In genomic region chr2:131485126-131485525, GRCm38 (mm10) we compare ENCODE assay signal across 27 mouse cellular contexts. TPM values are rescaled to one million over a fixed set of nuclear protein-coding genes. Genes with fewer than 3 reads are reported as not detected.
DNase-seq lines count a peak whose midpoint lies in the region; ATAC-seq and TF ChIP-seq lines count a peak whose summit lies in the region.
"Had no signal": no experiment of that assay in that cellular context is flagged by ENCODE, and none has a peak within 500 bp of the region (broad histone marks: within the 10 kb centered on the region; RNA-seq: fewer than 3 reads in every experiment).

No protein-coding gene starts in this region.

- no peaks in the 10 kb centered on the region for H3K36me3 ChIP-seq in heart, embryonic 10.5 days
- H3K36me3 ChIP-seq in lung, postnatal 0 days (ENCODE audit: insufficient read depth, low read length), result no peaks in the 10 kb centered on the region
- no peaks in the 10 kb centered on the region for H3K36me3 ChIP-seq in embryonic facial prominence, embryonic 10.5 days (replicated peaks)
- H3K36me3 ChIP-seq in limb, embryonic 11.5 days (ENCODE audit: control insufficient read depth, insufficient read depth, low read length), result no peaks in the 10 kb centered on the region
- H3K36me3 ChIP-seq: embryonic facial prominence, embryonic 12.5 days; embryonic facial prominence, embryonic 15.5 days; heart, embryonic 12.5 days; heart, embryonic 15.5 days; hindbrain, embryonic 12.5 days; hindbrain, embryonic 15.5 days had no signal

- H3K27me3 ChIP-seq in heart, embryonic 10.5 days (ENCODE audit: insufficient read depth, poor library complexity, severe bottlenecking), result peaks cover 6% of the 10 kb centered on the region; the same call in 1 of the 2 replicates
- no peaks in the 10 kb centered on the region for H3K27me3 ChIP-seq in lung, postnatal 0 days (replicated peaks; ENCODE audit: insufficient read depth, low read length)
- H3K27me3 ChIP-seq in embryonic facial prominence, embryonic 10.5 days (replicated peaks; ENCODE audit: low read depth, poor library complexity, severe bottlenecking), result 0 out of 2 replicates have a peak, but pooled peaks cover 8% of the 10 kb centered on the region
- H3K27me3 ChIP-seq in limb, embryonic 11.5 days (ENCODE audit: control insufficient read depth, insufficient read depth, low read length), result no peaks in the 10 kb centered on the region
- H3K27me3 ChIP-seq: embryonic facial prominence, embryonic 12.5 days; embryonic facial prominence, embryonic 15.5 days; heart, embryonic 12.5 days; heart, embryonic 15.5 days; hindbrain, embryonic 12.5 days; hindbrain, embryonic 15.5 days had no signal

- TF ChIP-seq CTCF in lung, postnatal 0 days (IDR thresholded peaks at IDR 0.05), result no peak

- no peak overlapping the region for H3K27ac ChIP-seq in heart, embryonic 10.5 days
- H3K27ac ChIP-seq in lung, postnatal 0 days (ENCODE audit: low read length), result no peak overlapping the region
- H3K27ac ChIP-seq in embryonic facial prominence, embryonic 10.5 days (replicated peaks), result no peak overlapping the region
- H3K27ac ChIP-seq in limb, embryonic 11.5 days (replicated peaks; ENCODE audit: low read depth, low read length), result no peak overlapping the region
- H3K27ac ChIP-seq: embryonic facial prominence, embryonic 12.5 days; embryonic facial prominence, embryonic 15.5 days; heart, adult 2 months; heart, embryonic 15.5 days; hindbrain, embryonic 12.5 days; hindbrain, embryonic 15.5 days had no signal

- H3K4me1 ChIP-seq in heart, embryonic 10.5 days, result no peaks in the 10 kb centered on the region
- no peaks in the 10 kb centered on the region for H3K4me1 ChIP-seq in lung, postnatal 0 days (ENCODE audit: insufficient read depth, low read depth, low read length)
- peaks cover 23% of the 10 kb centered on the region for H3K4me1 ChIP-seq in embryonic facial prominence, embryonic 10.5 days
- H3K4me1 ChIP-seq in limb, embryonic 11.5 days (ENCODE audit: control insufficient read depth, insufficient read depth, low read length), result peaks cover 26% of the 10 kb centered on the region
- H3K4me1 ChIP-seq: heart, embryonic 12.5 days; heart, embryonic 15.5 days; hindbrain, embryonic 12.5 days; hindbrain, embryonic 15.5 days had no signal

- WGBS in heart, embryonic 10.5 days, result 88% methylated on average over 15 of the region's 15 CpGs
- WGBS in lung, postnatal 0 days, result 70% methylated on average over 15 of the region's 15 CpGs
- 91% methylated on average over 15 of the region's 15 CpGs for WGBS in embryonic facial prominence, embryonic 10.5 days
- 92% methylated on average over 15 of the region's 15 CpGs for WGBS in limb, embryonic 11.5 days

- peak; percentile 14; the same call in 1 of the 2 replicates for TF ChIP-seq EP300 in lung, postnatal 0 days (IDR thresholded peaks at IDR 0.05)

- no peak overlapping the region for H3K4me2 ChIP-seq in lung, postnatal 0 days (replicated peaks; ENCODE audit: low read depth, low read length)
- no peak overlapping the region for H3K4me2 ChIP-seq in limb, embryonic 11.5 days (ENCODE audit: low read depth, severe bottlenecking)
- H3K4me2 ChIP-seq: embryonic facial prominence, embryonic 12.5 days; embryonic facial prominence, embryonic 15.5 days; heart, embryonic 12.5 days; heart, embryonic 15.5 days; hindbrain, embryonic 12.5 days; hindbrain, embryonic 15.5 days had no signal

- H3K9me3 ChIP-seq in heart, embryonic 10.5 days, result no peaks in the 10 kb centered on the region
- H3K9me3 ChIP-seq in lung, postnatal 0 days (ENCODE audit: low read length), result no peaks in the 10 kb centered on the region
- no peaks in the 10 kb centered on the region for H3K9me3 ChIP-seq in embryonic facial prominence, embryonic 10.5 days
- no peaks in the 10 kb centered on the region for H3K9me3 ChIP-seq in limb, embryonic 11.5 days (ENCODE audit: control insufficient read depth, low read length)
- H3K9me3 ChIP-seq: embryonic facial prominence, embryonic 12.5 days; embryonic facial prominence, embryonic 15.5 days; heart, embryonic 12.5 days; heart, embryonic 15.5 days; hindbrain, embryonic 12.5 days; hindbrain, embryonic 15.5 days had no signal

- peak; percentile 58 for DNase-seq in heart, embryonic 10.5 days (ENCODE audit: low spot score)
- DNase-seq in heart, adult 9 months (ENCODE audit: low spot score in 2 of 2), result no peak
- no peak for DNase-seq in lung, postnatal 0 days (ENCODE audit: low spot score)
- no peak for DNase-seq in lung, postnatal 10 days
- peak; percentile 3 for DNase-seq in embryonic facial prominence, embryonic 10.5 days (ENCODE audit: low spot score)
- peak; percentile 19 for DNase-seq in limb, embryonic 11.5 days (ENCODE audit: low spot score)
- DNase-seq in urinary bladder, adult 2 months (ENCODE audit: low spot score), result no peak
- DNase-seq in adrenal gland, adult 18-20 months (ENCODE audit: low spot score in 2 of 2), result no peak
- DNase-seq: adrenal gland, adult 8-10 months; adrenal gland, postnatal 25 days; cerebellum, adult 18-20 months; cerebellum, adult 9-10 months; cerebellum, postnatal 14 days; forebrain, postnatal 0 days; gastrocnemius, postnatal 25 days; heart, adult 2 months; heart, postnatal 10 days; heart, postnatal 4 days had no signal

- no peak overlapping the region for H3K9ac ChIP-seq in lung, postnatal 0 days (replicated peaks; ENCODE audit: low read depth)
- H3K9ac ChIP-seq in limb, embryonic 11.5 days (ENCODE audit: low read length), result no peak overlapping the region
- H3K9ac ChIP-seq: embryonic facial prominence, embryonic 12.5 days; embryonic facial prominence, embryonic 15.5 days; forebrain, postnatal 0 days; heart, embryonic 12.5 days; heart, embryonic 15.5 days; hindbrain, embryonic 12.5 days; hindbrain, embryonic 15.5 days had no signal

- no peak overlapping the region for H3K4me3 ChIP-seq in heart, embryonic 10.5 days
- no peak overlapping the region for H3K4me3 ChIP-seq in lung, postnatal 0 days (ENCODE audit: low read depth, low read length)
- no peak overlapping the region for H3K4me3 ChIP-seq in embryonic facial prominence, embryonic 10.5 days
- no peak overlapping the region for H3K4me3 ChIP-seq in limb, embryonic 11.5 days (ENCODE audit: low read depth, low read length)
- H3K4me3 ChIP-seq: embryonic facial prominence, embryonic 12.5 days; embryonic facial prominence, embryonic 15.5 days; heart, adult 2 months; heart, embryonic 12.5 days; heart, embryonic 15.5 days; hindbrain, embryonic 12.5 days; hindbrain, embryonic 15.5 days had no signal

- ATAC-seq in lung, postnatal 0 days, result peak; percentile 67
- no peak for ATAC-seq in limb, embryonic 11.5 days (ENCODE audit: insufficient number of reproducible peaks, low FRiP score, low TSS enrichment, low read depth)
- ATAC-seq: CD4-positive, CD25-positive, alpha-beta regulatory T cell, adult 4 months; forebrain, embryonic 14.5 days; forebrain, postnatal 0 days; intestine, postnatal 0 days had no signal

RNA-seq across cellular contexts. Expression of gene Smox, which starts 6.2 kb away (rescaled TPM):
- polyA plus RNA-seq in heart, embryonic 10.5 days (2016; fragmentation: Nextera tagmentation; extraction: Ambion mirVana), result 26.1 and 28.0 TPM in 2 replicates
- polyA plus RNA-seq in lung, postnatal 0 days (2015; fragmentation: Nextera tagmentation; extraction: Ambion mirVana), result 31.0 and 31.1 TPM in 2 replicates
- 36.0 and 42.0 TPM in 2 replicates for polyA plus RNA-seq in embryonic facial prominence, embryonic 10.5 days (2016; fragmentation: Nextera tagmentation; extraction: Ambion mirVana)
- 57.4 and 59.2 TPM in 2 replicates for polyA plus RNA-seq in limb, embryonic 11.5 days (2014; fragmentation: Nextera tagmentation; extraction: Ambion mirVana)
- 16.7 and 18.4 TPM in 2 replicates for polyA plus RNA-seq in urinary bladder, adult 2 months (2012; rRNA removed)
- 10 to 100 TPM; 24.7 to 28.3 TPM for total RNA-seq in adrenal gland, adult 18-20 months (2021)

Comparison
In these comparisons a context has a peak if more than half of its experiments do, and no peak if none do; other contexts are left out.
1. DNase-seq: peak in heart, embryonic 10.5 days (single experiment), embryonic facial prominence, embryonic 10.5 days (single experiment) and limb, embryonic 11.5 days (single experiment); none in heart, adult 9 months (0 of 2), lung, postnatal 0 days (single experiment), lung, postnatal 10 days (single experiment), urinary bladder, adult 2 months (single experiment) and adrenal gland, adult 18-20 months (0 of 2).